Mouse (Mus musculus) heart, postnatal 4 days (tissue): ENCODE measurements around the gene Gabarapl1. TPM values are rescaled to one million over a fixed set of nuclear protein-coding genes. Genes with fewer than 3 reads are reported as not detected.
"Not testable (repeated sequence)": the region's sequence is repeated elsewhere in the genome, so short reads cannot be mapped to it uniquely, and the experiment has no call there.

Experiments
- DNase-seq: peaks from one replicate; pipeline ENCODE4 v3.0.0; 2021
- total RNA-seq, 2 experiments: library from RNA; stranded (reverse); gene quantifications; 2 replicates each; pipeline ENCODE4 v1.2.3; 2021

The Gabarapl1 gene
- 10 to 100 TPM; 40.0 to 40.2 TPM for total RNA-seq

DNA sequence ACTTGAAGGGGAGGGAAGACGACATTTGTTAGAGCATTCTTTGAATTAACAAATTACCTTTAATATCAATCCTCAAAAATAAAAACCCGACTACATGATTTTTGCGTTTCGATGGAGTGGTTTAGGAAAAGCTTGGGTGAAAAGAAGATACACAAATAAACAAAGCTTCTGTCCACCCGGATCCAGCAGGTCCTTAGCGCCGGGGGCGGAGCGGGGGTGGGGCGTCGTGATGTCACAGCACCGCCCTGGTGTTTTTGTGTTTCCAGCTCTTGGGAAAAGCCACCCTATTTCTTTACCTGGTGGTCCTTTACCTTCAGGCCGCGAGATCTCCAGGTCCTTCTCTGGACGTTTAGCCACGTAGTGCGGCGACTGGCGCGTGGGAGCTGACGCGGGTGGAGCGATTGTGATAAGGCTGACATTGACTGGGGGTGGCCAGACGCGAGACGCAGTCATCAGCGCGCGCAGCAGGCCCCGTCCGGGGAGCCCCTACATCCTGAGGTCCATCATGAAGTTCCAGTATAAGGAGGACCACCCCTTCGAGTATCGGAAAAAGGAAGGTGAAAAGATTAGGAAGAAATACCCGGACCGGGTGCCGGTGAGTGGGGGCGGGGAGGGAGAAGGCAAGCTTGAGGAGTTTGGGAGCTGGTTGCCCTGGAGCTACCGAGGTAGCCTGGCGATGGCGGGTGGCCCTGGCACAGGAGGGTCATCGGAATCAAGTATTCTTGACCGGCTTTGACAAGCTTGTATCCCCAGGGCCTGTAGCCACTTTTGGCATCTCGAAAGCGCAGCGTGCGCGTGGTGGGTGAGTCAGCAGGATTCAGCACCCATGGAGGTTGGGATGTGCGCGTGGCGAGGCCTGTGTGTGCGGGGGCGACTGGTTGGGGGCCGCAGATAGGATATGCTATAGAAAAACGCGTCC lies at the start of gene Gabarapl1:
TSS of gene Gabarapl1 (plus strand) at position 219 of the 919 bp plus-strand sequence.
- DNase-seq, result peak; percentile 84

DNA sequence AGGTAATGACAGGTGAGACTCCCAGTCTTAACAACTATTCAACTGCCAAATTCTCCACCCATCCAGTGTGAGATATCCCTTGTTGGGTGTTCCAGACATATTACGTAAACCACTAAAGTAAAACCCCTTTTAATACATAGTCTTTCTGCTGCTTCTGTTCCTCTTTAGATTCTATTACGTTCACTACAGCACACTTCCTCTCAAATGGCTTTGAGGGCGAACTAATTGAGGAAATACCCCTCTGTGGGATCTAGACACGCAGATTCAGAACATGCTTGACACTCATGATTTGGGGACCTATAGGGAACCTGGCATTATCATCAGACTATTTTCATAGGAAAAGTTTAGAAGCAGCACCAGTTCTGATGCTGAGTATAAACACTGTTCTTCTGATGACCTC lies 38.0 kb upstream of the Gabarapl1 start:
- no peak for DNase-seq

DNA sequence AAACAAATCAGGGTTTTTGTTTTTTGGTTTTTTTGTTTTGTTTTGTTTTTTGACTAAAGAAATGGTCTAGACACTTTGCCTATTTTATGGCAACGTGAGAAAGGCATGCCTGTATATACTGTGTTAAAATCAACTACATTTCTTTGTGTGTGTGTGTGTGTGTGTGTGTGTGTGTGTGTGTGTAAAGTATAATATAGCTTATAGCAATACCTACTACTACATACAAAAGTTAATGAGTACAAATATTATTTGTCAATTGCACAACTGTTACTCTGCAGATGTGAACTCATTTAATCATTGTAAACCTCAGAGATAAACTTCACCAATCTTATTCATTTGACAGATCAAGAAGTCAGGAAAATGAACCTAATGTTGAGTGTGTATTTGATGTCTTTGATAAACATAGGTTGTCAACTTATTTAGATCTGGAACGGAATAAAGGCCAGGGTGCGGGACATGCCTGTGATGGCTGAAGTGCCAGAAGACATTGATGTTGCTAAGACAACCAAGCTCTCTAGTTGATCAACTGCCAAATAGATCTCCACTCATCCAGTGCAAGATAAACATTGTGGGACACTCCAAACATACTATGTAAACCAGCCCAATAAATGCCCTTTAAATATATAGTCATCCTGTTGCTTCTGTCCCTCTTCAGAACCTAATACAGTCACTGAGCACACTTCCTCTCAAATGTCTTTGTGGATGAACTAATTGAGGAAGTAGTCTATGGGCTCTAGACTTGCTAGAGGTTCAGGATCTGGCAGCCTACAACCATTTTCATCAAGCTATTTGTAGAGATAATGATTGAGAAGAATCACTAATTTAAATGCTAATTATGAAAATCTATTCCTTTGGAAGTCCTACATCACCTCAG lies 35.4 kb upstream of the Gabarapl1 start:
- DNase-seq, result no peak

DNA sequence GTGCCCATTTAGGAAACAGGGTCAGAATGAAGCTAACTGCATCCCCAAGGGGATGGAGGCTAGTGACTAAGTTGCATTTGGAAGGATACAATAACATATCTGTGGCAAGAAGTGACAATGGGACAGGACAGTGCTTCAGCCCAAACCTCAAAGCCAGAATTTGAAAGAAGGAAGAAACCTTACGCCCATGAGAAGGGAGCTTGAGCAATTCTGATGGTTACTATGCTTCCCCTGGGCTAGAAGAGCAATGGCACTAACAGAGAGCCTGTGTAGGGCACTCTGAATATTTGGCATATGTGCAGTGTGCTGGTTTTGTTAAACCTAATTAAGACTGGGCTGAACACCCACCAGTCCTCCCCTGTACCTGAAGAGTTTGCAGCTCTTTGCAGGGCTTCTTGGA lies 33.4 kb upstream of the Gabarapl1 start:
- not testable (repeated sequence) for DNase-seq

DNA sequence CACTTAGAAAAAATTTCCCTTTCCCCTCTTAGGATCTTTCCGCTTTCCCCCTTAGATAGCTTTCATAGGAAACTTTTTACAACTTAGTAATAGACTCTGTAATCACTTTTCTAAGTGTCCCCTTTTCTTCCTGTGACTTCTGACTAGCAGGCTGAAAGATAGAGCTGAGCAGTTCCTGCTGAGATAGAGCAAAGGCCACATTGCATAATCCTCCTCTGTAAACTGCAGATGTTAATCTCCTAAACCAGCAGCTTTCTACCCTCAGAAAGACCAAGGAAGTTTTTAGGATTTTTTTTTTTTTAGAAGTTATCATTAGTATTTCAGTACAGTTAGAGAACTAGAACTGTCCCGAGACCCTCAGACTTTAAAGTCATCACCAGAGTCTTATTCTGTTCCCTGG lies 29.5 kb upstream of the Gabarapl1 start:
- no peak for DNase-seq

DNA sequence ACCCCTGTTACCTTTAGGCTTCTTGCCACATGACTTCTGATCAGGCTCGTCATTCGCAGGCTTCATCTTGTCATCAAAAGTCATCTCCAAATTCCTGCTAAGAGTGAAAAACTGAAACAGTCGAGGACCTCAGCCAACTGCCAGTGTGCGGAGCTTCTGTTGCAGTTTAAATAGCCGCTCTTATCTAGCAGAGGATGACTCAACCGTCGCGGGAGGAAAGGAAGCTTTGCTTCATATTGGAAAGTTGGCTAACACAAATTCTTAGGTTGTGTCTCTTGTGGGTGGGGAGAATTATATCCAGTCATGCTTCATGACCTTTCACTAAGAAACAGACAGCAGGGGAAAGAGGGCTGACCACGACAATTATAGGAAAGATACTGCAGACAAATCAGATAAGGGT lies 25.9 kb upstream of the Gabarapl1 start, which contains the start of gene Olr1:
TSS of gene Olr1 (minus strand) at position 142 of the 400 bp plus-strand sequence.
- no peak for DNase-seq

DNA sequence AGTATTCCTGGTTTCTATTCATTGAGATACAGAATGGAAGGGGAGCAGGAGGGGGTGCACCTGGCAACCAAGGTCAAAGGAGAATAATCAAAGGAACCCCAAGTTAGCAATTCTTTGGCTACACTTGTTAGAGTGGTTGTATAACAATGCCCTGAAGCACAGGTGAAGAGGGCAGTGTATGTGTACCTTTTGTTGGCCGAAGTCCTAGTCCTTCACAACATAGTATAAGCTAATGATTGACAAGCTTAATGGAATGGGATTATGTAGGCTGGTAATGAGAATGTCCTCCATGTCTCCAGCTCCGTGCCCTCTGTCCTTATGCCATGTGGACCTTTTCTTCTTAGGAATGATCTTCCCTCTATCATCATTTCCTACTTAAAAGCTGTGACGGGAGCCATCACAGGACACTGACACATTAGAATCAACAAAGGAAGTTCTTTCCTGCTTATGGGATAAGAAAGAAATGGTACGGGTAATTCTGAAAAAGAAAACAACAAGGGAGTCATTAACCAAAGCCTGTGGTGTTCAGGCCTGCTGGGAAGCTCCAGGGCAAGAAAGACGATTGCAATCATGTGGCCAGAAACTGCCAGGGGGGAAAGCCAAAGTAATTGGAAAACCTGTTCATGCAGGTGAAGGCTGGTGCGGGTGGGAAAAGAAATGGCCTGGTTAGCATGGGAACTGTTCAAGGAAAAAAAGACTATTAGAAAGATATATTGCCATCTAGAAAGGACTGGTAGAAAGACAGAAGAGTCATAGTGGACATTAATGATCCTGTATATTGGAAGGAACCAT lies 22.6 kb upstream of the Gabarapl1 start:
- no peak for DNase-seq

DNA sequence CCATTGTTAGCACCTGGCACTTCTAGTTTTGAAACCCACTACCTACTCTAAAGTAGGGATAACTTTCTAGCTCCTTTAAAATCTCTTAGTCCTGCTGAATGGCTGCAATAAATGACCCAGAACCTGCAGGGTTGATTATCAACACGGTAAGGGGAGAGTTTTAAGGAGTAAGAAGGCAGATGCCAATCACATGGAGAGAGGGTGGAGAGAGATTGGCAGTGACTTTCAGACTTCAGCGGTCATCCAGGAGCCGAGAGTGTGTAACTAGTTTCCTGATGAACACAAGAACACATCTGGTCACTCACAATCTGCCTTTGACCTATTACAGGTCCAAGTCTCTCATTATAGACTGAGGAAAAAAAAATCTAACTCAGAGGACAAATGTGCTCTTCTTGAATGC lies 20.6 kb upstream of the Gabarapl1 start, which contains the start of gene Tmem52b:
TSS of gene Tmem52b (plus strand) at position 189 of the 400 bp plus-strand sequence.
- no peak for DNase-seq

DNA sequence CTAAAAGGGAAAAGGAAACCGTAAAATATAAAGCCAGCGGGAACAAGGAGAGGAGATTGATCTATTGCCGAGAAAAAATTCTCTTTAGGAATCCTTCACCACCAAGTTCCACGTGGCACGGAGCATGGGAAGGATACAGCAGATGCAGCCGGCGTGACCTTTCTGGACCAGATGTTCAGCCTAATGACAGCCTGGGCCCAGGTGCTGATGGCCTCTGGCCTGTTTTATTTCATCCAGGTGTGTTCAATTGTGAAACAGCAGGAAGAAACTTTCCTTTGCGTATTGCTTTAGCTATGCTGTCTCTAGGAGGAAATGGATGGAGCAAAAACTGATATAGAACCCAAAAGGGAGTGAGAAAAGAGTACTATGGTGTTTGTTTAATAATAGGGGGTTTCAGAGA lies 20.1 kb upstream of the Gabarapl1 start:
- no peak for DNase-seq

DNA sequence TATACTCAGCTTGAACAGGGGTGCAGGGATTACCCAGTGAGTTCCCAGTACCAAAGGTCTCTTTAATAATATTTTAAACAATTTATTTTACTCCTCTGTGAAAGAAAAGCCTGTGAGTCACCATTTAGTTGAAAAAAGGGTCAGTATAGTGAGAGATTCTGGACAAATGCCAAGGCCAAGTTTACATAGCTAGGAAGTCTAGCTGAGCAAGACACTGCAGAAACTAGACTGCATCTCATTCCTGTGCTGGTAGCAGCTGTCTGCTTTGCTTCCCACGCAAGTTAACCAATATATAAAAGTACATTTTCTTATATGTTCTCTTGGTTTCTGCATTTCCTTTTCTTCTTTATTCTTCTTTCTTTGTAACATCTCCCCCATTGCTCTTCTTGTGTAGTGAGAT lies 19.6 kb upstream of the Gabarapl1 start:
- no peak for DNase-seq

DNA sequence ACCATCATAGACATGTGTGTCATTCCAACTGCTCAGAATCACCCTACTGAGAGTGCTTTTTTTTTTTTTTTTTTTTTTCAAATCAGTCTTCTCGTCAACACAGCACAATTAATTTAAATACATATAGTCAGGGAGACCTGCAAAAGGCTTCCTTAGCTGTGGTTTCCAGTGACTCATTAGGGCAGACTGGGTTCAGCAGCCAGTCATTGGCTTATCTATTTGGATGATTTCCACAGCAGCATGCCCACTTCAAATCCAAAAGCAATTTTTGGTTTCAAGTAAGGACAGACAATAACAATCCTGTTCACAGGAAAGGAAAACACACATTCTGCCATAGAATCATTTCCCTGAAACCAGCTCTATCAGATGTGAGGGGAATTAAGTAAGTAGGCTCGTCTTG lies 18.6 kb upstream of the Gabarapl1 start:
- no peak for DNase-seq

DNA sequence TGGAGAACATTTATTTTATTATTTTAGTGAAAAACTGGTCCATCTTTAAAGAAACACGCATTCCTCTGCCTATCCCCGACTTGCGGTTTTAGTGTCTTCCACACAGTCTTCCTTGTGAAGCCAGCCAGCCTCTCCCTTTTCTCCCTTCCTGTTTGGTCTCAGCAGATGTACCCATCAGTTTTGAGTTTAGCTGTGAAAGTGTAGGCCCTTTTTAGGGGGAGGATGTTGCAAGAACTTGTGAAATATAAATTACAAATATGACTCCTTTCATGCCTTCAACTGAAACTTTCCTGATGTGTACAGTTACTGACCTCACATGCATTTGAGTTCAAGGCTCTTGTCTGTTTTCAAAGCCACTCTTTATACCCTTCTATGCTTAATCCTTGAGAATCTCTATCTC lies 17.9 kb upstream of the Gabarapl1 start:
- DNase-seq, result no peak

DNA sequence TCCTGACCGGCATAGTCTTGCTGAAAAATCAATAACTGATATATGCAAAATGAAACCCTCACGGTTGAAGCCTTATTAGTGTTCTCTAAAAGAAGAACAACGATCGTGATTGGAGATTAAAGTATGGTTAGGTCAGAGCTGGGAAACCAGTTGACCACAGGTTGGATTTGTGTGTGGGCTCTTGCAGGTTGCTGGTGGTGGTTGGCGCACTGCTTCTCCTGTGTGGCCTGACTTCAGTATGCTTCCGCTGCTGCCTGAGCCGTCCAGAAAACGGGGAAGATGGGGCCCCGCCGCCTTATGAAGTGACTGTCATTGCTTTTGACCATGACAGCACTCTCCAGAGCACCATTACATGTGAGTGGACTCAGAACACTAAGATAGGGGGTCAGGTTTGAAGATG lies 16.6 kb upstream of the Gabarapl1 start:
- DNase-seq, result no peak

DNA sequence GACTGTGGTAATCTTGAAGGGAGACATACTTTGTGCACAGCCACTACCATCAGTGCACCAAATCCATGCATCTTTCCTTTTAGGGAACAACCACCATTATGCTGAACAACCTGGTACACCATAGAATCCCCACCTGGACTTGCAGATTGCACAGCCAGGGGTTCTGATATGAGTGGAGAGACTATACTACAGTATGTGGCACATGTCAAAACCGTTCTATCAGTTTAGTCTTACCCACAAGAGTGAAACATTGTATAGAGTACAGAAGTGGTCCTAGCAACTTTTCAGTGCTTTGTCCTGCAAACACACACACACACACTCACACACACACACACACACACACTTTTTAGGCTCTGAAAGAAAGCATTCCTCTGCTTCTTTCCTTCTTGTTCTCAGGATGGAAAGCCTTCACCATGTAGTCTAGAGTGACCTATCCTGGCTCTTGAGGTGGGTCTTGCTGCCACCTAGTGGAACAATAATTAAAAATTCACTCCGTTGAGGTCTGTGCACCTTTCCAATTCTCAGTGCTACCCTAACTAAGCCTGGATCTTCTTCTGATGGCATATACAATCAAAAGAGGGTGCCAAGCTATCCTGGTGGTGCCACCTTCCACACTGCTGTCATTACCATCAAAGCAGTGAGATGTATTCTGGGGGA lies 15.1 kb upstream of the Gabarapl1 start:
- peak; percentile 46 for DNase-seq

DNA sequence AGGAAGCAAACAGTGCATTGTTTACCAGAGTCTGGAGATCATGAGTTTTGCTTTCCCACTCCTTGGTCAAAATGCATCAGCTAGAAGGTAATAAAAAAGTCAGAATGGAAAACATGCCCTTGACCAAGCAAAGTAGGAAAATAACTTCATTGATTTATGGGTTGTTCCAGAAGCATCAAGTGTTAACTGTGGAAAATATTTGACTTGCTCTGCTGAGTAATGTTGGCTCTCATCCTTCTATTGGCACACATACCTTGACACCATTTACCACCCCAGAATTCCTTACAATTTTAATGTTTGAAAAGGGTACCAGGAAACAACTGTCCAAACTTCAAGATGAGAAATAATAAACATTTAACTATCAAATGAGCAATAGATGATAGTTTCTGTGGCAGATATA lies 6.9 kb upstream of the Gabarapl1 start:
- no peak for DNase-seq

DNA sequence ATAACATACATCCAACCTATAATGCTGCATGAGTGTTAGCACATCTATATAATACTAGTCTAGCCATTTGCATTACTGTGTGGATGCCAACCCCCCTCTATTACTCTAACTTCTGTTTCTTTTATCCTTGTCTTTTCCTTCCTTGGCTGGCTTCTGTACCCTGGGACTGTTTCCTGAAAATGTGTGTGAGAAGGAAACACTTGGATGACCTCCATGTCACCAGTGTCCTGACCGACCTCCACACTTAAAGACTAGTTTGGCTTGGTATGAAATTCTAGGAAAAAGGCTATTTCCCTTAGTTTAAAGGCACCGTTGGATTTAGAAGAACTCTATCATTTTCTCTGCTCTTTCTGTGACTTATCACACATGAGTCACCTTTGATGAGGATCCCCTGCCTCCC lies 5.5 kb upstream of the Gabarapl1 start:
- no peak for DNase-seq

DNA sequence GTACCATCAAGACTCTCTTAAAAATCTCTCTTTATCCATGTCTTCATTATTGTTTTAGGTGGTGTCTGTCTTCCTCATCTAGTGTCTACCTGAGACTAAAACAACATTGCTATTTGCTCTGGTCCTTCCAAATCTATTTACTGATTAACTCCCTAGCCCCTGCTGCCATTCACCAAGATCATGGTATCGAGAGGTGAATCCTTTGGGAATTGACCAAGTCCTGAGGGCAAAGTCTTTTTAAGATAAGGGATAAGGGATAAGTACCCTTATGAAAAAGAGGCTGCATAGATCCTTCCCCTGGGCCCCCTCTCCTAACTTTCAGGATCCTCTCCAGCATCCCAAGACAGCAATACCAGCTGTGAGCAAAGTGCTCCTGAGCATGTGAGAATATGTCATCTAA lies 3.4 kb upstream of the Gabarapl1 start:
- DNase-seq, result no peak

DNA sequence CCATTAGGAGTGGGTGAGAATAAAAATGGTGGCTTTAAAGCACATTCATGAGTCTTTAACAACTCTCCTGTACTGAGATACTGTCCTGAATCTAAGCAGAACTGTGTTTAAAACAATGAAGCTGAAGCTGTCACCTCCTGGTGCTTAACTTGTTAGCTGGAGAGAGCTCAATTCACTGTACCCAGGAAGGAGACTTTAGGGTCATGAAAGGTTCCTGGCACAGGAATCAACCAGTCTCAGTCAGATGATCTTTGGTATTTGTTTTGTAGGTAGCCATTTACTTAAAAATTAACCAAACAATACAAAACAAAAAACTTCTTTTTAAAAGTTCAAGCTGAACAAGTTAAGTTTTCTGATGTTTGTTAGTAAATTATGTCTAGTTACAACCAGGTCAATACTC lies 2.7 kb upstream of the Gabarapl1 start:
- DNase-seq, result no peak

DNA sequence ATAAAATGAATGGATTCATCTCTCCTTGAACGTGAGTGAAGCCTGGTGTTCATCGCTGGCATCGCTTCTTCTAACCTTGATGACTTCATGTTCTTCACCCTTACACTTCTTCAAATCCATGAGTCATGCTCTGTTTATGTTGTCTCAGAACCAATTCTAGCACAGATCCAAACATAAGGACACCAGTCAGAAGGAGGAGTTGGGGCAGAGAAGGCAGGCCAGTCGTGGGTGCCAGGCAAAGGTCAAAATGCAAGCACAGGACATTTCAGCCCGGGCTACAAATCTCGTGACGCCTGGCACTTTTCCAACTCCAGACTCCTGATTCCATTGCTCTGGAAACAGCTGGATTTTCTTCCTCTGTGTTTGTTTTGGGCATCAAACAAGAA lies 411 bp upstream of the Gabarapl1 start:
- peak; percentile 83 for DNase-seq

DNA sequence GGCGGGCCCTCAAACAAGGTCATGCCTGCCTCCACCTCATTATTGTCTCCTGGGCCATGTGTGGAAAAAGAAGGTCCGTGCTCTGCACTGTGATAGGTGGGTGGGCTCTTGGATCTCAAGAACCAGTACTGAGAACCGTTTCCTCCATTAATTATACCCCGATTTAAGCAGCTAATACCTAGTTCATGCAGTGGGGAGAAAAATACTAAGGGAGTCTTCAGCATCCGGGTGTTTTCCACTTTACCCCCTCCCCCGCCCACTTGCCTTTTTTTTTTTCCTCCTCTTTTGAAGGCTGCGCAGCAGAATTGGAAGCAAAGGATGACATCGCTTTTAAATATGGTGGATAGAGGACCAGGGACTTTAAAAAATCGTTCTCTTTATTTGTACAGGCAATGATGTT lies 1.1 kb downstream of the Gabarapl1 start:
- DNase-seq, result no peak

DNA sequence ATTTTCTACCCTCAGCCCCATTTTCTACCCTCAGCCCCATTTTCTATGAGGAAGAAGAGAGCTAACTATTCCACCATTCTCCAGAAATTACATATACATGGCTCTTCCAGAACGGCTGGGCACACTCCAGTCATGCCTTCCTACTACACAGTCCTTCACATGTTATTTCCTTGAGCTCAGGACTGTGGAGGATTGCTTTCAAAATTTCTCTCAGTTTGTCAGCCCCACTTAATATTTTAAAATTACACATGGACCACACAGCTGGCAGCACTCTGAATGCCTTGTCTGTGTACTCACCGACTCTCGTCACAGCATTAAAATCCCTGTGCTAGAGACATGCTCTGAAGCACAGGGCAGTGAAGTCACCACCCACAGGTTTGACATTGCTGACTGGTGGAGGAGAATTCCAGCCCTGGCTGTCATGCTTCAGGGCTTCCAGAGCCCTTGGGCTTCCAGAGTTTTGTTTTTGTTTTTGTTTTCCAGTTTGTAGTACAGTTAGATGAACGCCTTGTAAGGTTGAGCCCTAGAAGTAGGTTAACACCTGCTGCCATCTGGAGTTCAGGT lies 1.7 kb downstream of the Gabarapl1 start:
- no peak for DNase-seq

DNA sequence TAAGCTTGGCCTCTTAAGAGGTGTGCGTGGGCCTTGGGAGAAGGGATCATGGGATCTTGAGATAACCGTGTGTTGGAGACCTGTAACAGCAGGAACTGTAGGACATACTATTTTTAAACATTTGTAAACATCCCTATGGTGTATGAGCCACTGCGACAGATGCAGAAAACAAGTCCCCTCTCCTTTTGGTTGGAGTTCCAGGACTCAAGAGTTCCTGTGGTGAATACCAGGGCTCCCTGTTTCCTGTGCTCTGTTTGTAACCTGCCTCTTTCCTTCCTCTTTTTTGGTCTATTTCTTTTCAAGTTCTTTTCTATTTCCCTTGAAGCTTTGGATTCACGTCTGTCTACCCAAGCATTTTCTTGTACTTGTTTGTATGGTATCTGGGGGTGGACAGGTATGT lies 2.8 kb downstream of the Gabarapl1 start:
- DNase-seq, result no peak
